Mouse (Mus musculus): ENCODE measurements around the gene Clip3.

The Clip3 gene

DNA sequence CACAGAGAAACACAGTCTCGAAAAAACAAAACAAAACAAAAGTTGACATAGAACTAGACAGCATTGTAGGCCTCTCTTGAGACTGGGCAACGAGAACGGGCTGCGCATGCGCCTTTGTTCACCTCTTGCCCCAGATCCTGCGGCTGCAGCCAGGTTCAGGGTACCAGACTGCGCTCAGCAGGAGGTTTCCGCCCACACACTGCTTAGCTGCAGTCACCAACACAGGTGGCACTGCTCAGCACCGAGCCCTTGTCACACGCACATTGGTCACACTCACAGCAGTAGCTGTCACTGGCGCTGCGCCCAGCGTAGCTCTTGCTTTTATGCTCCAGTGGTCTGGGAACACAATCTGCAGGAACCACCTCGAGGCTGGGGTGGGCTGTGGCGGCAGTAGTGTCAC, 35.6 kb downstream of the Clip3 start:
- DNase-seq: no peak

- DNase-seq: no peak
Measured at GRCm38 (mm10) chr7:30328379-30328778, 36.9 kb downstream of the Clip3 start.

DNA sequence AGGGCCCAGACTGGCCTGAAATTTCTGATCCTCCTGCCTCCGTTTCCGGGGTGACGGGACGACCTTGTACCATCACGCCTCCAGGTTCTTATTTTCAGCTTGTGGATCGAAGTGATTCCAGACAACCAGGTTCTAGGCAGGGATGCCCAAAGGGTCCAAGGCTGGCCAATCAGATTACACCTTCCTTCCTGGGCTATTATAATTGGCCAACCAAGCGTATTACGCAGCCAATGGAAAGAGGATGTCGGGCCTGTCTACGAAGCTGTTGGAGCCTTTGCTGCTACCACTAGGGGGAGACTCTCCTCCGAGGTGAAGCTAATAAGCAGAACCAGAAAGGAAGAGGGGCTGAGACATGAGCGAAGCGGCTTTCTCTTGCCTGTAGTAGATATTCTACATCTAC, 40.4 kb downstream of the Clip3 start:
- peak; percentile 96 for DNase-seq

DNA sequence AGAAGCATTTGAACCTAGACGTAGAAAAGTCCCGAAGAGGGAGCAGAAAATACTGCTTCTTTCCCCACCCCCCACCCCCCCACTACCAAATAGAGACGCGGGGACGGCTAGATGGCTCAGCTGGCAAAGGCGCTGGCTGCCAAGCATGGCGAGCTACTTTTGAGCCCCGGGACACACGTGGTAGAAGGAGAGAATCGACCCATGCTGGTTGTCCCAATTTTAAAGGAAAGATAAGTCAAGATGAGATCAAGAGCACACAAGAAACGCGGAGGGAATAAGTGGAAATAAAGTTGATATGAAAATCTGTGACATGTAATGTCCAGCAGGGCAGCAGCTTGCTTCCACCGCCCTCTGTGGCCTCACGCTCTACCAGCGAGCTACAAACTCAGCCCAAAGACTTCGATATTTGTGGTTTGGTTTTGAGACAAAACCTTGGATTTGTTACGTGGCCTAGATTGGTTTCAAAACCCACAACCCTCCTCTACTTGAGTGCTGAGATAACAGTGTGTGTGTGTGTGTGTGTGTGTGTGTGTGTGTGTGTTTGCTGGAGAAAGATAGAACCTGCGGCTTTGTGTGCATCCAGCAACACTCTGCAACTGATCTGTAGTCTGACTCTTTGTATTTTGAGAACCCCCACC, 41.2 kb downstream of the Clip3 start:
- no peak for DNase-seq

- DNase-seq: peak; percentile 84
Measured at GRCm38 (mm10) chr7:30333436-30333835, 41.9 kb downstream of the Clip3 start.

- DNase-seq: no peak
Measured at GRCm38 (mm10) chr7:30334563-30334962, 43.0 kb downstream of the Clip3 start.

DNA sequence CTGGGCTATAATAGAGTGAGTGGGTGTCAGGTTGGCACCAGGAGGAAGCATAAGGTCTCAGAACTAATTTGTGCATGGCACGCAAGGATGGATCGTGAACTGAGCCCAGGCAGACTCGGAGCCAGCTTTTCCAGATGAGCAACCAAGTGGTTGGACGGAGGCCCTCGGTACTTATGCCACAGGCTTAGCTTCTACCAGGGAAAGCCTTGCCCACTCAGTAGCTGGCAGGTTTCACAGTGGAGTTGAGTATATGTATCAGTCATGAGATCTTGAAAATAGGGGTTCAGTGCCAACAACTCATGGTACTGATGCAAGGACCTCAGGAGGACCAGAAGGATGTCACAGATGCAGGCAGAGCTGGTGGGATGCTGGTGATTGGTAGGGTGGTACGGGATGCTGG, 44.2 kb downstream of the Clip3 start:
- no peak for DNase-seq

DNA sequence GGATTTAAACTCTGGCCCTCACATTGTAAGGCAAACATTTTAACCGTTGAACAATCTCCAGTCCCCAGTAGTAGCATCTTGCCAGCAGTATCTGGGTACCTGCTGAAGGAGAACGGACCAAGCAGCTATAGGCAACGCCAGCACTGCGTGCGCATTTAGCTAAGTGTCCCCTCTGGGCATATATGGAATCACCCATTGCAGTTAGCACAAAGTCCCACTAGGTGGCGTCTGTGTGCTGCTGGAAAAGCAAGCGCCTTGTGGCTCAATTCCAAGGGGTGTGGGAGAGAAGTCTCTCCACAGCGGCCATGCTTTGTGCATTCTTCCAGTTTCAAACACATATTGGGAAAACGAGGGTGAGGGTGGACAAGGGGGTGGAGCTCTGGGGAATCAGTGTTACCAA, 44.9 kb downstream of the Clip3 start:
- DNase-seq: peak; percentile 90

GRCm38 (mm10) chr7:30339432-30340109, 48.0 kb downstream of the Clip3 start:
- no peak for DNase-seq

DNA sequence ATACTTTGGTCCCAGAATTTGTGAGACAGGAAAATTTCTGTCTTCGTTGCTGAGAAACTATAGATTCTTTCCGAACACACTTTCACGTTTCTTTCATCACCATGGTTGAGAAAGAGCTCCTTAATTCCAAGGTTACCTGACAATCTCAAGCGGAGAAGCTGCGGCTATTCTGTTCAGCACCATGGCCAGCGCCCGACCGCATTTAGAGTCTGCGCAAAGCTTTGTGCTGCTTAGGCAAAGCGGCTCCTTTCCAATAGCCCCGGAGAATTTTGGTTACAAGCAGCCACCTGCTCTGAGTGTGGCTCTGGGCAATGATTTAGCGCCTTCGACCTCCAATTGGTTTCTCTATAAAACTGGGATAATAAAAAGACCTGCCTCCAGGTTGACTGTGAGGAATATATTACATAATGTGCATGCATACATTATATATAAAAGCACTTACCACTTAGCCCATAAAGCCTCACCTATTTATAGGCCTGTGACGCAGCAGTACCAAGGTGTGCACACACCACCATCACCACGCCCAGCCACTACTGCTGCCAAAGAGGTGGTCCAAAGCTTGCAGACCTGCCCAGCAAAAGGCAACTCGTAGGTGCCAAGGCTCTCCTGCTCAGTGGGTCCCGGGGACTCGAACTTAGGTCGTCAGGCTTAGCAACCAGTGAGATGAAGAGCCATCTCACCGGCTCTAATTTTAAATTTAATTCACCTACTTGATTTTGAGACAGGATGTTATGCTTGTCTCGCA, 55.3 kb downstream of the Clip3 start:
- no peak for DNase-seq

GRCm38 (mm10) chr7:30347828-30348227, 56.3 kb downstream of the Clip3 start:
- peak; percentile 90 for DNase-seq

DNA sequence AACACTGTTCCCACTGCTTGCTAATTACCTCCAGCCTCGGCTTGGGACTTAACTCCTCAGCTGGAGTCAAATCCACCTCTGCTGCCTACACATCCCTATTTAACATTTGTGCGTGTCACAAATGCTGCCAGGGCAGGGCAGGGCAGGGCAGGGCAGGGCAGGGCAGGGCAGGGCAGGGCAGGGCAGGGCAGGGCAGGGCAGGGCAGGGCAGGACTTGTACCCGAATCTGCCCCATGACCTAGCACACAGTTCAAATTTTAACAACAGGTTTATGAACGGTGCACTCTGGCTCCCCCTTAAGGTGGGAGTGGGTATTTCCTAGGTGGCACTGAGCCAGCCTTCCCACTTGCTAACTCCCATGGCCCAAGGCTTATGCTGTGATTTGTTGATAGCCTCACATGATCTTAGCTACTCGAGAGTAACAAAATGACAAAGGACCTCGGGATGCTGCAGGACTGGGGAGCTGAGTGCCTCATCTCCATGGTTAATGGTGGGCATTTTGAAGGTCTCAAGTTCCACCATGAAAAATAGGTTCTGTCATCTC, 61.8 kb downstream of the Clip3 start:
- DNase-seq: peak; percentile 62

GRCm38 (mm10) chr7:30354059-30354458, 62.5 kb downstream of the Clip3 start:
- no peak for DNase-seq
